Mouse (Mus musculus) spleen, adult 2 months (tissue): ENCODE measurements around the gene Phf2. TPM values are rescaled to one million over a fixed set of nuclear protein-coding genes. Genes with fewer than 3 reads are reported as not detected.

ENCODE experiments used
- DNase-seq, 2 experiments: peaks; one replicate each; pipeline versions ENCODE4 v3.0.0 to v3.0.0-alpha.2; 2012 to 2021; ENCODE audit warnings: low spot score in 2 of 2, low read depth in 1 of 2
- H3K27ac ChIP-seq: fragments of 200-500 bp; 2 replicates; pipeline ENCODE4 v1.5.1; 2012; ENCODE audit warnings: low read length, inconsistent platforms; ENCODE audit not compliant: insufficient read depth
- H3K27me3 ChIP-seq: fragments of 200-500 bp; 2 replicates; pipeline ENCODE4 v1.6.1; 2012; ENCODE audit warnings: mild to moderate bottlenecking, moderate library complexity, low read length, inconsistent platforms; ENCODE audit not compliant: control insufficient read depth, insufficient read depth
- H3K36me3 ChIP-seq: fragments of 200-500 bp; 2 replicates; pipeline ENCODE4 v1.6.1; 2012; ENCODE audit warnings: mild to moderate bottlenecking, low read length, inconsistent platforms; ENCODE audit not compliant: control insufficient read depth, insufficient read depth
- H3K4me1 ChIP-seq: fragments of 200-500 bp; 2 replicates; pipeline ENCODE4 v1.6.1; 2011; ENCODE audit warnings: inconsistent platforms; ENCODE audit not compliant: control insufficient read depth, insufficient read depth, insufficient read length
- H3K4me3 ChIP-seq: fragments of 200-500 bp; 2 replicates; pipeline ENCODE4 v1.5.1; 2011; ENCODE audit warnings: mild to moderate bottlenecking, inconsistent platforms; ENCODE audit not compliant: insufficient read depth, insufficient read length; ENCODE audit errors: extremely low read depth
- CTCF ChIP-seq: fragments of 200-500 bp; IDR thresholded peaks from 2 replicates; pipeline ENCODE4 v1.5.1; 2011; ENCODE audit warnings: mild to moderate bottlenecking, inconsistent platforms; ENCODE audit not compliant: insufficient read depth, insufficient read length, insufficient replicate concordance; ENCODE audit errors: extremely low read depth
- POLR2A ChIP-seq: fragments of 200-500 bp; IDR thresholded peaks from 2 replicates; pipeline ENCODE4 v1.6.1; 2011; ENCODE audit warnings: low read depth, low read length, inconsistent platforms
- WGBS: fragments of 180-500 bp; shearing (Covaris S2); methylation state at CpG from one replicate; pipeline ENCODE4 v1.1.7; 2018; 5-methylcytosine and 5-hydroxymethylcytosine counted together
- polyA plus RNA-seq: library from polyadenylated mRNA; depleted of rRNA; stranded (reverse); fragments of >200 nt; gene quantifications from 2 replicates; pipeline ENCODE4 v1.2.3, GENCODE M21; 2012

Gene Phf2
- polyA plus RNA-seq, 1 experiment, result 16.4 TPM

GRCm38 (mm10) chr13:48830528-48831250 lies 40.2 kb downstream of the Phf2 start:
- Histone ChIP-seq H3K27me3 (no peaks in the 10 kb centered on the region), H3K4me1 (no peaks in the 10 kb centered on the region), H3K27ac (no peak overlapping the region), H3K36me3 (peaks cover 32% of the 10 kb centered on the region), H3K4me3 (no peak overlapping the region)
- TF ChIP-seq POLR2A (no peak), CTCF (no peak)
- 90% methylated on average over 14 of the region's 14 CpGs for WGBS
- no peak for DNase-seq

DNA sequence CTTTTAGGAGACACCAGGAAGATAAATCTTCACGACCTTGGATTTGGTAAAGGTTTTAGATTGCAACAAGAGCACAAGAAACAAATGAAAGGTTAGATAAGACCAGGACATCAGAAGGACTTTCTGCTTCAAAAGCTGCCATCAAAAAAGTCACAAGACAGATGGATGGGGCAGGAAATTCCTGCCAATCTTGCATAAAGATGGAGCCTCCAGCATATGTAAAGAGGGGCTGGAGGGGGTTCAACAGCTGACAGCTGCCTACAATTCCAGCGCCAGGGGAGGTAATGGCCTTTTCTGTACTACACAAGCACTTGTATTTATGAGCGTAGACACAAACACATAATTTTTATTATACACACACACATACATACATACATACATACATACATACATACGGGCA lies 41.1 kb downstream of the Phf2 start:
- whole genome bisulfite sequencing, result 93% methylated on average over 4 of the region's 4 CpGs
- H3K27me3 ChIP-seq, result no peaks in the 10 kb centered on the region
- no peak overlapping the region for H3K27ac ChIP-seq
- DNase-seq, result no peak
- no peak overlapping the region for H3K4me3 ChIP-seq
- H3K4me1 ChIP-seq, result no peaks in the 10 kb centered on the region
- peaks cover 33% of the 10 kb centered on the region for H3K36me3 ChIP-seq
- TF ChIP-seq POLR2A (no peak), CTCF (no peak)

DNA sequence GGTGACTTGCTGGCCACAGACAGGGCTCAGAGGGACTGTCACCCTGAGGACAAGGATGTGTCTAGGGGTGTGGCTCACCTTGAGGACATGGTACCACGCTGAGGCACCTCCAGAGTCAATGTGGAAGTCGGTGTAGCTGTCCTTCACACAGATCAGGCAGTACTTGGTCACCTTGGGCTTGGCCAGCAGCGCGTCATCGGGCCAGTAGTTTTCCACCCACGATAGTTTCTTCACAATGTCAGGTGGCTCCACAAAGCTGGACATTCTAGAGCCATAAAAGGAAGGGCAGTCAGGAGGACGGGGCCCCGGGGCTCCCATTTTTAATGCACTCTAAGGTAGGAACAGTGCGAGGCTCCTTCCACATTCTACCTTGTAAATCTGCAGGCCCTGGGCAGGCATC lies 48.0 kb downstream of the Phf2 start:
- Histone ChIP-seq H3K4me3 (no peak overlapping the region), H3K36me3 (peaks cover 50% of the 10 kb centered on the region), H3K4me1 (no peaks in the 10 kb centered on the region), H3K27ac (no peak overlapping the region), H3K27me3 (no peaks in the 10 kb centered on the region)
- no peak for TF ChIP-seq CTCF
- TF ChIP-seq POLR2A, result no peak
- no peak for DNase-seq
- WGBS, result 93% methylated on average over 9 of the region's 9 CpGs

GRCm38 (mm10) chr13:48822288-48822687 lies 48.6 kb downstream of the Phf2 start:
- Histone ChIP-seq H3K4me1 (no peaks in the 10 kb centered on the region), H3K36me3 (peaks cover 51% of the 10 kb centered on the region), H3K27ac (no peak overlapping the region), H3K27me3 (no peaks in the 10 kb centered on the region), H3K4me3 (no peak overlapping the region)
- WGBS, result 93% methylated on average over 10 of the region's 10 CpGs
- DNase-seq, result no peak
- TF ChIP-seq CTCF (no peak), POLR2A (no peak)

GRCm38 (mm10) chr13:48819131-48819530 lies 51.8 kb downstream of the Phf2 start:
- Histone ChIP-seq H3K36me3 (peaks cover 60% of the 10 kb centered on the region), H3K4me3 (no peak overlapping the region), H3K27me3 (no peaks in the 10 kb centered on the region), H3K4me1 (no peaks in the 10 kb centered on the region), H3K27ac (no peak overlapping the region)
- WGBS, result 87% methylated on average over 3 of the region's 3 CpGs
- no peak for DNase-seq
- TF ChIP-seq CTCF (no peak), POLR2A (no peak)

- Histone ChIP-seq H3K4me1 (no peaks in the 10 kb centered on the region), H3K4me3 (no peak overlapping the region), H3K27ac (no peak overlapping the region), H3K27me3 (no peaks in the 10 kb centered on the region), H3K36me3 (peaks cover 56% of the 10 kb centered on the region)
- TF ChIP-seq CTCF (no peak), POLR2A (no peak)
- no peak for DNase-seq
- WGBS, result 100% methylated on average over 1 of the region's 1 CpGs
These were observed 56.5 kb downstream of the Phf2 start for GRCm38 (mm10) chr13:48814406-48814805.

- TF ChIP-seq CTCF, result no peak
- no peak for TF ChIP-seq POLR2A
These were observed 59.9 kb downstream of the Phf2 start for GRCm38 (mm10) chr13:48810991-48811390.

More at GRCm38 (mm10) chr13:48810991-48811390, 59.9 kb downstream of the Phf2 start:
- no peak overlapping the region for H3K27ac ChIP-seq
- no peaks in the 10 kb centered on the region for H3K4me1 ChIP-seq
- peaks cover 45% of the 10 kb centered on the region for H3K36me3 ChIP-seq
- no peak overlapping the region for H3K4me3 ChIP-seq
- no peaks in the 10 kb centered on the region for H3K27me3 ChIP-seq
- WGBS, result 94% methylated on average over 9 of the region's 9 CpGs
- DNase-seq, result no peak
